Mouse (Mus musculus): ENCODE measurements around the gene Phc3.

Gene Phc3

DNA sequence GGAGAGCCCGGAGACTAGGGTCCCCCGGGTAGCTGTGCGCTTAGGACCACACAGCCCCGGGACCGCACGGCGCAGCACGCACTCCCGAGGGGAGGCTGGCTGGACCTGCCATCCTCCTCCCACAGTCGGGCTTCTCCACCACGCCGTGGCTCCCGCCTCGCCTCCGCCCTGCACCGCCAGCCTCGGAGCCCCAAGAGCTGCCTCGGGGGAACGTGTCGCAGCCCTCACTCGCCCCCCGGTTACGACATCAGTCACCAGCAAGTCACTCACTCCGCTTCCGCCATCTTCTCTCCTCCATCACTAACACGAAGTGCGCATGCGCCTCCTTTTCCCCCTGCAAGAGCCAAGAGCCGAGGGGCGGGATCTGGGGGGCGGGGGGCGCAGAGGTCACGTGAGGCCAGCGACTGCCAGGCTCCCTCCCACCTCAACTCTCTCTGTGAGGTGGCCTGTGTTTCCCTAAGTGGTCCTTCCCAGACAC is at the start of gene Phc3:
Phc3 (minus strand) TSS at position 312 of the 478 bp plus-strand sequence.
- peak; percentile 89 to 90 for DNase-seq

DNA sequence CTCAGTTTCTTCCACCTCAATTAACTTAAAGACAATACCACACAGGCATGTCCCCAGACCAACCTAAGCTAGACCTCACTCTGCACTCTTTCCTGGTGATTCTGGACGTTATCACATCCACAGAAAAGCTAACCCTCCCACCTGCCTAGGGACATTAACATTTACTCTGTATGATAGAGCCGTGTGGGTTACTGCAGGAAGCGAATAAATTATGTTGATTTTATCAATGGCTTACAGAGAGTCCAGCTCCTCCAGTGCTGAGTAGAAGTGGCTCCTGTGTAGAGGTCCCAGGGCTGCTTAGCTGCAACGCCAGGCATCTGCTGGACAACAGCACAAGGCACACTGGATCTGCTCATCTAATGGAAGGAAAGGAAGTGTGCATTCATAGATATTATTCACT is 48.4 kb upstream of the Phc3 start:
- DNase-seq, result no peak

DNA sequence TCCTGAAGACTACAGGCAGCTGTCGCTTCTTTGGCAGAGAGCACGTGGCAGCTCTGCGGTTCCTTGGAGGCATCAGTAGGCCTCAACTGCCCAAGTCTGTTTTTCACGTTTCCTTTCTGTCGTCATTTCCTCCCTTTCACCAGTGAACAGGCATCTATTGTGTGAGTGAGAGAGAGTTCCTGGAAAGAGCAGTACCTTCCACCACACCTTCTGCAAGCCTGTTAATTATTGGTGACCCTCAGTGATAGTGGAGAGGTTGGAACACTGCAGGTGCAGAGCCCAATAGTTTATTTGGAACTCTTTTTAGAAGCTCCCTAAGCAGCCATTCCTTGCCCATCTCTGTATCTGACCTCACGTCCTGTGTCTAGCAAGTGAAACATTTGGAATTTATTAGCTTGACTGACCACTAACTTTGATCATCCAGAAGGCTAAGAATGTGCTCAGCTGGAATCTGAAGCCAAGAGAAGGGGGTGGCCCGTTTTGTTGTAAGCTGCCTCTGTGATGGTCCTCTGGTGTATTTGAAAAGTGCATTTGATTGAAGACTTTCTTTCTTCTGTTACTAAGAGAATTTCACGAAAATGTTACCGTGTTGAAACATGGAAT is 47.5 kb upstream of the Phc3 start:
- DNase-seq, result no peak

DNA sequence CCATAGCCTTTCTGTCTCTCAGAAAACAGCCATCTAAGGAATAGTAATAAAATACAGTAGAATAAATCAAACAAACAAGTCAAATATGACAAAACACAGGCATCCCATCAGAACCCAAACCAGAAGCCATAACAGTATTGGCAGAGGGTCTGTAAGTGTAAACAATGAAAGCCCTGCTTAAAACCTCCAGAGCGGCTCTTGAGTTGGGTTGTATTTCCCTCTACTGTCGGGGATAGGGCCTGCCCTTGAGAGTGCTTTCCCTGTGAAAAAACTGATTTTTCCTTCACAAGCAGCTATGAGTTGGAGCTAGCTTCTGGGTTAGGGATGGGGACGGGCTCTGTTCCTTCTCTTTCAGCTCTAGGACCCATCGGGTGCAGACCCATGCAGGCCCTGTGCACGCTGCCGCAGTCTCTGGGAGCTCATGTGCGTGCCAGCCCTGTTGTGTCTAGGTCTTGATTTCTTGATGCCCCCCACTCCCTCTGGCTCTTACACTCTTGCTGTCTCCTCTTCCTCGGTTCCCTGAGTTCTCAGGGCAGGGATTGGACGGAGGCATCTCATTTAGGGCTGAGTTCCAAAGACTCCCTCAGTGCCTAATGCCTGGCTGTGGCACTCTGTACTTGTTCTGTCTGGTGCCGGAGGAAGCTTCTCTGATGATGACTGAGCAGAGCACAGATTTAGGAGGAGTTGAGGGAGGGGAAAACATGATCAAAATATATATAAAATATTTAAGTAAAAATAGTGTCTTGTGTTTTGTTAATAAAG is 46.6 kb upstream of the Phc3 start:
- DNase-seq, result no peak

DNA sequence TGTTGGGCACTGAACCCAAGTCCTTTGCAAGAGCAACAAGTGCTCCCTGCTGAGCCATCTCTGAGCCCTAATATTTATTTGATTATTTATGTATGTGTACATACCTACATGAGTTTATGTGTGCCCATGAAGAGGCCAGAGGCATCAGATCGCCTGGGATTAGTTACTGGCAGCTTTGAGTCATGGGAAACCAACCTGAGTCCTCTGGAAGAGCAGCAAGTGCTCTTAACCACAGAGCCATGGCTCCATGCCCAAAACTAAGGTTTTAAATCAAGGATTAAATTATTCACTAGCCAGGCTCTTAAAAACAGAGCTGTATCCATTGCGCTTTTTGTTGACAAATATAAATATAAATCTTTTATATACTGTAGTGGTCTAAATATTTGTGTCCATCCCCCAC is 45.2 kb upstream of the Phc3 start:
- no peak for DNase-seq

DNA sequence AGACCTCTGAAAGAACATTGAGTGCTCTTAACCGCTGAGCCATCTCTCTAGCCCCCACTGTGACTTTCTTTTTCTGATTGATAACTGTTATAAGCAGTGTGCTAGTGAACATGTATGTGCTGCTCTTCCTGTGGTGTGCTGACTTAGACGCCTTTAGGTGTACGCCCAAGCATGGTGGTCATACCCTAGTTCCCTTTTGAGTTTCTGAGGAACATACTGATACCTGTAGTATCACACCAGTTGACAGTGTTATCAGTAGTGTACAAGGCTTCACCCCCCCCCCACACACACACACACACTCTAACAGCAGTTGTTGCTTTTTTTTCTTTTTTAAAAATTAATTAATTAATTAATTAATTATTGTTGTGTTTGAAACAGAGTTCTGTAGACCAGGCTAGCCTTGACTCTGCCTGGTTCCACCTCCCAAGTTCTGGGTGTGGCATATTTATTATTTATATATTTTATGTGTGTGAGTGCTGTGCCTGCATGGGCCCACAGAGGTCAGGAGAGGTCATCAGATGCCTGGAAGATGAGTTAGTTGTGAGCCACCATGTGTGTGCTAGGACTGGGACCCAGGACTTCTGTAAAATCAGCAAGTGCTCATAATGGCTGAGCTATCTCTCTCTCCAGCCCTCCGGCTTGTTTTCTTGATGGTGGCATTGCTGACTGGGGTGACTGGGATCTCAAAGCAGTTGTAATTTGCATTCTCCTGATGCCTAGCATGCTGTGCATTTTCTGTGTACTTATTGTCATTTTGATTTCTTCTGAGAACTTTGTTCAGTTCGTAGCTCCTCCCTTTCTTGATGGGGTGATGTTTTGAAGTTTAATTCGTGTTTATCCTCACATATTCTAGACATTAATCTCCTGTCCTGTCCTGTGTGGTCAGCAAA is 35.4 kb upstream of the Phc3 start:
- no peak for DNase-seq

DNA sequence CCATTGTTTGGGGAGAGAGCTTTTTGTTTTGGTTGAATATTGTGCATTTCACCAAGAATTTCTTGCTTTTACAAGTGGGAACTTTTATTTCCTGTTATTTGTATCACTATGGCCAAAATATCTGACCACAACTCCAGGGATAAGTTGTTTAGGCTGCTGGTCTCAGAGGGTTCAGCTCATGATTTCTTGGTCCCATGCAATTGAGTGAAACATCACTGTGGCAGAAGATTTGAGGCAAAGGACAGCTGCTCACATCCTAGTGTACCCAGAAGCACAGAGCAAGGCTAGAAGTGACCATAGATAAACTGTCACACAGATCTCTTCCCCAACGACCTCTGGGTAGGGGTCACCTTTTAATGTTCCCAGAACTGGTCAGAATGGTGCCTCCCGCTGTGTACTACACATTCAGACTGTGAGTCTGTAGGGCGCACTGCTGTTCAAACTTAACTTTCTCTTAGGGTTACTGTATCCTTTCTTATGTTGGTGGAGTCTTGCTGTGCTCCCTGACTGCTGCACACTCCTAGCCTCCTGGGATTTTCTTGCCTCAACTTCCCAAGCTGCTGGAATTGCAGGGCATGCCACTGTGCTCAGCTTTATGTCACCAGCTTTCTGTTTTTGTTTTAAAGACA is 31.9 kb upstream of the Phc3 start:
- no peak for DNase-seq

DNA sequence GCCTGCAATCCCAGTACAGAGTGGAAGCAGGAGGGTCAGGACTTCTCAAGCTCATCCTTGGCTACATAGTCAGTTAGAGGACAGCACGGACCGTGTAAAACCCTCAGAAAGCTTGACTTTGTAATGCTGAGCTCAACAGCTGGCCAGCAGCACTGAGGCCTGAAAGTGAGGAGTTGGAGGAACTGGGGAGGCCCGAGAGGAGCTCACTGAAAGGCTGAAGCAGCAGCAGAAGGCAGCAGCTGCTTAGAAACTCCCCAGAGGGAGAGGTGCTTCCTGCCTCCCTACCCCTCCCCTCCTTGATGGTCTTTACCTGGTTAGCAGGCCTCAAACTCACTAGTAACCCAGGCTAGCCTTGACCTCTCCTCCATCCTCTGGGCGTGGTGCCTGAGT is 30.8 kb upstream of the Phc3 start:
- peak in 1 of 2 experiments; percentile 4 for DNase-seq

DNA sequence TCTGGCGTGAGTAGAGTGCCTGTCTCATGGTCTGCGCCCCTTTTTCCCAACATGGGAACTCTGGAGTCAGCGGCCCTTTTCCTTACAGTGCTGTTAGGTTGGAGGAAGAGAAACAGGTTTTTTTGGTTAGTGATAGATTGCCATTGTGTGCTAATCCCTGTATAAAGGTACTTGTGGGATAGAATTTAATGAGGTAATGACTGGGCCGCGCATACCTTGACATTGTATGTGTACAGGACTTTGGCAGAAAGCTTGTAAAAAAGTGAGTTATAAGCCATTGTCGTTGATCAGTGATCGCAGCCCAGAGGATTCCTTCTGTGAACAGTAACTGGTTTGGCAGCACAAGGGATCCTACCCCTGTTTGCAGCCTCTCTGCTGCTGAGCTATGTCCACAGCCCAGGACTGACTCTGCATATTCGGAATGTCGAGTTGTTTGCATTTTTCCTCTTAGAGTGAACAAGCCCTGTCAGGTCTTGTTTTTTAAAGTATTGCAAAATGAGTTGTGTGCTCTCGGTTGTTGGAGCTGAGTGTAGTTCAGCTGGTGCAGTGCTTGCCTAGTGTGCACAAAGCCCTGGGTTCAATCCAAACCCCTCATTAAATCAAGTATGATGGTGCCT is 30.3 kb upstream of the Phc3 start:
- DNase-seq, result no peak

DNA sequence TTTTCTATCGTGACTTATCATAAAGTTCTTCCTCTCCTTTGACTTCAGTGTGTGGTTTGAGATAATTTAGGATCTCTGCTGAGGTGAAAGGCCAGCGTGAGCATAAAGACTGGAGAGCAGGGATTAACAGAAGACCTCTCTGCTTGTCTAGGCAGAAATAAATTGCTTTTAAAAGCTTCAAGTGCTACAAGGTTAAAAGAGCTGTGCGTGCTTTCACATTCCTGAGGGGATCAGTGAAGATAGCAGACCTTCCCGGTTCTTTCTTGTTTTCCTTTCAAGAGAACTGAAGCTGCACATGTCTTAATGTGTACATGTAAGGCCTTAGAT is 27.4 kb upstream of the Phc3 start:
- DNase-seq, result no peak

DNA sequence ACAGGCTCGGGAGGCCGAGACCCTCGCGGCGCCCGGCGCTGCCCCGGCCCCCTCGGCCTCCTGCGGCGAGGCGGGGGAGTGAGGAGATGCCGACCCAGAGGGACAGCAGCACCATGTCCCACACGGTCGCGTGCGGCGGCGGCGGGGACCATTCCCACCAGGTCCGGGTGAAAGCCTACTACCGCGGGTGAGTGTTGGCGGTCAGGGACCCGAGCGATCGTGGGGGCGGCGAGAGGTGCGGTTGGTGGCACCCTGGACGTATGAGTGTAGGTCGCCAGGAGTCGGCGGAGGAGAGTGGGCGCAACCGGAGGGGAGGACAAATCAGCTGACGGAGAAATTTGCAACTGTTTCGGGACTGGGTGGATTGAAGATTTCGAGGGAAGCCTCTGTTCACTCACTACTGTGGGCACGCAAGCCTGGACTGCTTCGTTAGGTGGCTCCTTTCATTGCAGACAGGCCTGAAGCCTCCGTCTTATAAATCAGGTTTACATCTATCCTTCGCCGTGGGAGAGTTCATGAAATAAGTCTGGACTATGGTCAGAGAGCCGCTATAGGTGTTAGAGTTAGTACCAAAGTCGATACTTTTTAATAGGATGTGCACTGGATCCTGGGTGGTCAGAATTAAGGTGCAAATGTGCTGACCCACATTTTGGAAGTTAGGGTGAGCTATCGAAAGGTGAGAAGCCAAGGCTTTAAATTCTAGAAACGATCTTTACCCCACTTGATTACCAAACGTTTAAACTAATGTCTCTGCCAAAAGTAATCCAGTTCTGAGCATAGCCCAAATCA is 26.9 kb upstream of the Phc3 start:
- DNase-seq, result no peak

DNA sequence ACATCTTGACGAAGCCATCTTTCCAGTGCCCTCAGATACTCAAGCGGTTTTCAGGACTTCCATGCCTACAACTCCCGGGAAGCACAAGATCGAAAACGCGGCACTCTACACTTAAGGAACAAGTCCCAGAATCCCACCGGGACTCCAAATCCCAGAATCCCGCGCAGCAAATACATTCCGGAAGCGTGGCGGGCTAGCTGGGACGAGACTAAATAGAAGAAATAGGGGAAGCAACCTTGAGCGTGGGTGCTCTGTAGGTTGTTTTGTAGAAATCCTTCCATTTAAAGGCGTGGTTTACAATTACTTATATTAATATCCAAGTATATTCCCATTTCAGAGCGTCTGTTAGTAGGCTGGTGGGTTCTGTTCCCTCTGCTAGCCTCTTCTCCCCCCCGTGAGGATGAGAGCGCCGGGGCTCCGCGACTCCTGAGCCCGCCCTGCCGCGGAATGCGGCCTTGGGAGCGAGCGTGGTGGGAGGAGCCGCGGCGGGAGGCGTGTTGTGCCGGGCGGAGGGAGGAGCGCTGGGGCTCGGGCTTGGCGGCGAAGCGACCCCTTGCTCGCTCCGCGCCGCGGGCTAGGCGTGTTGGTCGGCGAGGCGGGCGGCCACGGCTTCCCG is 26.2 kb upstream of the Phc3 start, which contains the start of gene Prkci:
Prkci (plus strand) TSS at position 465 of the 616 bp plus-strand sequence.
- DNase-seq, result peak; percentile 92 to 94

DNA sequence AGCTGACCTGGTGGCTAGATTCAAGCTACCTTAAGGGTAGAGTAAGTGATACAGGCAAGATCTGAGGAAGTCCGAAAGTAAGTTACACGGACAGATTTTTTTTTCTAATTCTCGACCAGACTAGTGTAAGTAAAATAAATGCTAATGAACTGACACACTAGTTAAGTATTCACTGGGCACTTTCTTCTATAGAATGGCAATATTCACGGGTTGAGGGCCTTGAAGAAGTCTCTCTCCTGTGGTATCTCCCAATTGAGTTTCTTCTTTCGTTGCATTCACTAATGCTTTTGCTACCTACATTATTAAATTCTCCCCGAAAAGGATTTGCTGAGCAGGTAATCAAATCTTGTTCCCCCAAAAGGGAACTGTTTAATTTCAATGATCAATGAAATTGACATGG is 25.6 kb upstream of the Phc3 start:
- DNase-seq, result no peak

DNA sequence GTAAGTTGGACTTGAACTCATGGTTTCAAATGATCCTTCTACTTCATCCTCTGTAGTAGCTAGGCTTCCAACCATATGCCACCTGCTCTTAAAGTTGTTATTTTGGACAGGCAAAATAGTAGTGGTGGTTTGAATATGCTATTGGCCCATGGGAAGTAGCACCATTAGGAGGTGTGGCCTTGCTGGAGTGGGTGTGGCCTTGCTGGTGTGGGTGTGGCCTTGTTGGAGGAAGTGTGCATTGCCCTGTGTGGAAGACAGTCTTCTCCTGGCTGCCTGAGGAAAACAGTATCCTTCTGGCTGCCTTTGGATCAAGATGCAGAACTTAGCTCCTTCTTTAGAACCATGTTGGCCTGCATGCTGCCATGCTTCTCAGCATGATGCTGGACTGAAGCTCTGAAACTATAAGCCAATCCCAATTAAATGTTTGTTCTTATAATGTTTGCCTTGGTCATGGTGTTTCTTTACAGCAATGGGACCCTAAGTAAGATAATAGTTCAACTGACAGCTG is 23.9 kb upstream of the Phc3 start:
- DNase-seq, result peak; percentile 77 to 79

DNA sequence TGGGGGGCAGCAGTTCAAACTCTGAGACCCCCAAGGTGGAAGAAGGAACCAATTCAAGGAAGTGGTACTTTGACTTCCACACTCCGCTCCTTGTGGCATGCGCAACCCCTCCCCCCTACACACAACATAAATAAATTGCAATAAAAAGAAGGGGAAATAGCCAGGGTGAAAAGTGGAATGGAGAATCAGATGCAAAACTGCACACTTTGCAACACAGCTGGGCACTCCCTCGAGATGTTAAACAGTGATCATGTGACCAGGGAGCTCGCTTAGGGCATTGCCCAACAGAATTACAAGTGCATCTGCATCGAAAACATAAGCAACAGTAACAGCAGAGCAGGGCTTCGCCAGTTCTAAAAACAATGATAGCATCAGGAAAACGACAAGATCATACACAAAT is 22.9 kb upstream of the Phc3 start:
- no peak for DNase-seq

DNA sequence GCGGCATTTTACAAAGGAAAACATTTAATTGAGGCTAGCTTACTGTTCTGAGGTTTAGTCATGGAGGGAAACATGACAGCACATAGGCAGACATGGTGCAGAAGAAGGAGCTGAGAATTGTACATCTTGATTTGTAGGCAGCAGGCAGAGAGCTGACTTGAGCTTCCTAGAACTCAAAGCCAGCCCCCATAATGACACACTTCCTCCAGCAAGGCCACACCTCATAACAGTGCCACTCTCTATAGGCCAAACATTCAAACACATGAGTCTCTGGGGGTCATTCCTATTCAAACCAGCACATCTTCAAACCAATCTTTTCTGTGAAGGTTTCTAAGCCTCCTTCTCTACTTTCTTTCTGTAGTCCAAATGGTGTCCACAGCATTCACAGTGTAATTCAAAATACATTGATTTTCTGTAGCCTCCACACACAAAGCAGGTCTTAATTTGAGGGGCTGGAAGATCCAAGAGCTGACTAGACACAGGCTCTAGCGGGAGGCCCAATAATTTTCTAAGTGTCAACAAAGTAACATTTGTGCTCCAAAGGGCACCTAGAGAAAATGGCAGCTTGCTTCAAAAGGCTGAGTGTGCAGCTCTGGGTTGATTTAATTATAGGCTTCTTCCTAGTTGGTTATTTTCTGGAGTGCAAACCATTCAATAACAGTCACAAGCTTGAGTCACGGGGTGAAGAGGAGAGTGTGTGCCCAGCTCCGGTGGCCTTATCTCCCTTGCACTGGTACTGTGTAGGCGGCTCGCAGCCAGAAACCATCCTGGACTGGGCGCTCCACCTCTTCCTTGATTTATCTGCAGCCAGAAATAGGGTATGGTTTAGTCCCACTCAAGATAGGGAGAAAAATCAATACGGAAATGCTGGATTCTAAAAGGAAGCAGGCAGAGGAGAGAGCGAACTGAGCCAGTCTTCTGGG is 18.4 kb upstream of the Phc3 start:
- no peak for DNase-seq

DNA sequence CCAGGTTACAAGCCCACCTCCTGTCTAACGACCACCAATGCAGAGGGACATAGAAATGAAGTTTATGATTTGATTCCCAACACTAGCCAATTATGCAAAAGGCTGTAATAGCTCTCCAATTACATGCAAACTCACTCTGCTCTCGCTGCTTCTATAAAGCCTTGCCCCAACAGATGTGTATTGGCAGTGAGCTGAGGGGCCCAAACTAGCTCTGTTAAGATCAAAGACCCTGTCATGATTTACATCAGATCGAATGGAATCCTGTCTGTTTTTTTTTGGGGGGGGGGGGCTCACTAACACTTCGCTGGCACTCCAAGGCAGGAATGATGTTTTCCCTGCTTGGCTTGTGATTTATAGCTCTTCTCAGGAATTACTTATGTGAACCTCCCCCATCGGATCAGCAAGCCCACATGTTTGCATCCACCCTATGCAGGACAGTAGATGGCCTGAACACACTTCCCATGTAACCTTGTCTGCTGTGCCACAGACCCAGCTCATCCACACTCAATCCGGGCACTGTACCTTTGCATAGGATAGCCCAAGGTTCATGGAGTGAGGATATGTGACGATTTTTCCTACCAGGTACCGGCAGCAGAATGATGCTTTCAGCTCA is 13.8 kb upstream of the Phc3 start:
- DNase-seq, result no peak

DNA sequence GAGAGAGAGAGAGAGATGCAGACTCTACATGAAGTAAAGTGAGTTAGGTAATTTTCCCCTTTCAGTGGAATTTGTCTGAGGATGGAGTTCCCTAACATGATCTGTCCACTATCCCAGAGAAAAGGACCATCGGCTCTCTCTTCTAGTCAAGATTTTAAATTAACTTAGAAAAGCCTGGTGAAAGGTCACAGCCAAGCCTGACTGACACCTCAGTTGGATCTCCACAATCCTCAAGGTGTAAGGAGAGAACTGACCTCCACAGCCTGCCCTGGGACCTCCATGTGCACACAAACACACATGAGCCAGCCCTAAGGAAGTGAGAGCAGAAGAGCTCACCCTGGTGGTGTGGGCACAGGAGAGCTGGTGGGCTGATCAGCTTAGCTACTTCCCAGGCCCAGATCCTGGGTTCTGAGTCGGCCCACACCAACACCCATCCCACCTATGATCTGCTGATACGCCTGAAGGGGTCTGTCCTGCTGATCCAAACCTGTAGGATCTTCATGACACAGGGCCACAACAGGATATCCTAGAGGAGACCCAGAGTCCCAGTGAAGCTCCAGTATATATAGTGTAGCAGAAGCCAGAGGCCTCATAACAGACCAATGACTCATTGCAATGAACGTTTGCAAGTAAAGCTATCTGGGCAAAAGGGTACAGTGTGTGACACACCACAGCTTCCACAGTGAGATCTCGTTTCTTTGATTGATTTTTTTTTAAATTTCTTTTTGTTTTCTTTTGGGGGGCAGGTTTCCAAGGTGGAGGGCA is 12.6 kb upstream of the Phc3 start:
- DNase-seq, result no peak

All from B cell, adult 2 months (primary cell).